Mouse (Mus musculus): ENCODE data around the gene Fbxo31. TPM values are rescaled to one million over a fixed set of nuclear protein-coding genes. Genes with fewer than 3 reads are reported as not detected.
A peak's percentile ranks its signal among the peaks of the same experiment; 100 is the strongest.

Gene Fbxo31
- polyA plus RNA-seq, 1 experiment = 10.0 TPM

GRCm38 (mm10) chr8:121590203-121591177, 11.9 kb upstream of the Fbxo31 start, which contains the start of gene Map1lc3b:
Gene Map1lc3b, plus strand, starts transcription at chr8:121590361.
- H3K4me1 ChIP-seq (ENCODE audit: control insufficient read depth, insufficient read depth, low read length) = peaks cover 28% of the 10 kb centered on the region
- peak within 1 kb of the TSS; percentile 11 for H3K27ac ChIP-seq (ENCODE audit: insufficient read depth, low read depth, low read length)
- no peak for TF ChIP-seq CTCF (IDR thresholded peaks at IDR 0.05; ENCODE audit: low read depth, low read length)
- TF ChIP-seq POLR2A (IDR thresholded peaks at IDR 0.05; ENCODE audit: borderline replicate concordance, low read depth, low read length) = no peak
- peak within 1 kb of the TSS; percentile 80 for H3K4me3 ChIP-seq (ENCODE audit: insufficient read depth, low read length)

GRCm38 (mm10) chr8:121589205-121589726, 10.7 kb upstream of the Fbxo31 start:
- no peak for TF ChIP-seq CTCF (IDR thresholded peaks at IDR 0.05; ENCODE audit: low read depth, low read length)
- TF ChIP-seq POLR2A (IDR thresholded peaks at IDR 0.05; ENCODE audit: borderline replicate concordance, low read depth, low read length) = no peak
- Histone ChIP-seq H3K27ac (ENCODE audit: insufficient read depth, low read depth, low read length) (no peak overlapping the region), H3K4me3 (ENCODE audit: insufficient read depth, low read length) (no peak overlapping the region), H3K4me1 (ENCODE audit: control insufficient read depth, insufficient read depth, low read length) (peaks cover 30% of the 10 kb centered on the region)

- Histone ChIP-seq H3K4me1 (ENCODE audit: control insufficient read depth, insufficient read depth, low read length) (peaks cover 29% of the 10 kb centered on the region), H3K27ac (ENCODE audit: insufficient read depth, low read depth, low read length) (no peak overlapping the region), H3K4me3 (ENCODE audit: insufficient read depth, low read length) (no peak overlapping the region)
These were observed 10.1 kb upstream of the Fbxo31 start for GRCm38 (mm10) chr8:121588750-121589149.

GRCm38 (mm10) chr8:121585159-121585825, 6.7 kb upstream of the Fbxo31 start:
- peak overlapping the region; percentile 51; the same call in 1 of the 2 replicates for H3K27ac ChIP-seq (ENCODE audit: insufficient read depth, low read depth, low read length)
- peak overlapping the region; percentile 76 for H3K4me3 ChIP-seq (ENCODE audit: insufficient read depth, low read length)

More at GRCm38 (mm10) chr8:121588750-121589149, 10.1 kb upstream of the Fbxo31 start:
- TF ChIP-seq POLR2A (IDR thresholded peaks at IDR 0.05; ENCODE audit: borderline replicate concordance, low read depth, low read length) = no peak
- no peak for TF ChIP-seq CTCF (IDR thresholded peaks at IDR 0.05; ENCODE audit: low read depth, low read length)

GRCm38 (mm10) chr8:121584730-121585129, 6.1 kb upstream of the Fbxo31 start:
- peaks cover 26% of the 10 kb centered on the region for H3K4me1 ChIP-seq (ENCODE audit: control insufficient read depth, insufficient read depth, low read length)
- no peak for TF ChIP-seq CTCF (IDR thresholded peaks at IDR 0.05; ENCODE audit: low read depth, low read length)
- no peak for TF ChIP-seq POLR2A (IDR thresholded peaks at IDR 0.05; ENCODE audit: borderline replicate concordance, low read depth, low read length)
- H3K4me3 ChIP-seq (ENCODE audit: insufficient read depth, low read length) = peak overlapping the region; percentile 76
- peak overlapping the region; percentile 51; the same call in 1 of the 2 replicates for H3K27ac ChIP-seq (ENCODE audit: insufficient read depth, low read depth, low read length)

More at GRCm38 (mm10) chr8:121585159-121585825, 6.7 kb upstream of the Fbxo31 start:
- TF ChIP-seq CTCF (IDR thresholded peaks at IDR 0.05; ENCODE audit: low read depth, low read length) (no peak), POLR2A (IDR thresholded peaks at IDR 0.05; ENCODE audit: borderline replicate concordance, low read depth, low read length) (0 out of 2 replicates have a peak, but pooled peaks have one; percentile 78)
- peaks cover 25% of the 10 kb centered on the region for H3K4me1 ChIP-seq (ENCODE audit: control insufficient read depth, insufficient read depth, low read length)

- Histone ChIP-seq H3K4me1 (ENCODE audit: control insufficient read depth, insufficient read depth, low read length) (peaks cover 18% of the 10 kb centered on the region), H3K27ac (ENCODE audit: insufficient read depth, low read depth, low read length) (no peak overlapping the region)
- TF ChIP-seq POLR2A (IDR thresholded peaks at IDR 0.05; ENCODE audit: borderline replicate concordance, low read depth, low read length) = no peak
- TF ChIP-seq CTCF (IDR thresholded peaks at IDR 0.05; ENCODE audit: low read depth, low read length) = no peak
These were observed 5.0 kb upstream of the Fbxo31 start for GRCm38 (mm10) chr8:121583653-121584052.

GRCm38 (mm10) chr8:121580465-121580864, 1.9 kb upstream of the Fbxo31 start:
- TF ChIP-seq CTCF (IDR thresholded peaks at IDR 0.05; ENCODE audit: low read depth, low read length) (no peak), POLR2A (IDR thresholded peaks at IDR 0.05; ENCODE audit: borderline replicate concordance, low read depth, low read length) (no peak)
- Histone ChIP-seq H3K4me3 (ENCODE audit: insufficient read depth, low read length) (no peak overlapping the region), H3K27ac (ENCODE audit: insufficient read depth, low read depth, low read length) (no peak overlapping the region), H3K4me1 (ENCODE audit: control insufficient read depth, insufficient read depth, low read length) (peaks cover 32% of the 10 kb centered on the region)

More at GRCm38 (mm10) chr8:121583653-121584052, 5.0 kb upstream of the Fbxo31 start:
- H3K4me3 ChIP-seq (ENCODE audit: insufficient read depth, low read length) = no peak overlapping the region

GRCm38 (mm10) chr8:121577751-121578675, 593 bp downstream of the Fbxo31 start:
- peaks cover 36% of the 10 kb centered on the region for H3K4me1 ChIP-seq (ENCODE audit: control insufficient read depth, insufficient read depth, low read length)
- H3K27ac ChIP-seq (ENCODE audit: insufficient read depth, low read depth, low read length) = peak overlapping the region; percentile 37

More at GRCm38 (mm10) chr8:121577751-121578675, 593 bp downstream of the Fbxo31 start:
- H3K4me3 ChIP-seq (ENCODE audit: insufficient read depth, low read length) = peak overlapping the region; percentile 99
- TF ChIP-seq POLR2A (IDR thresholded peaks at IDR 0.05; ENCODE audit: borderline replicate concordance, low read depth, low read length) (no peak), CTCF (IDR thresholded peaks at IDR 0.05; ENCODE audit: low read depth, low read length) (no peak)
